Mouse (Mus musculus) brain, embryonic 14.5 days (tissue): ENCODE data around the gene Zfp408.

Experiments used
- CTCF ChIP-seq: fragments of 200-500 bp; IDR thresholded peaks from 2 replicates; pipeline ENCODE4 v1.5.1; 2012; ENCODE audit warnings: inconsistent platforms, mild to moderate bottlenecking, moderate library complexity, borderline replicate concordance; ENCODE audit not compliant: insufficient read depth, insufficient read length; ENCODE audit errors: extremely low read depth
- POLR2A ChIP-seq: fragments of 200-500 bp; IDR thresholded peaks from 2 replicates; pipeline ENCODE4 v1.6.1; 2012; ENCODE audit warnings: mild to moderate bottlenecking, inconsistent platforms, borderline replicate concordance; ENCODE audit not compliant: poor library complexity, insufficient read depth, insufficient read length, severe bottlenecking; ENCODE audit errors: extremely low read depth

DNA sequence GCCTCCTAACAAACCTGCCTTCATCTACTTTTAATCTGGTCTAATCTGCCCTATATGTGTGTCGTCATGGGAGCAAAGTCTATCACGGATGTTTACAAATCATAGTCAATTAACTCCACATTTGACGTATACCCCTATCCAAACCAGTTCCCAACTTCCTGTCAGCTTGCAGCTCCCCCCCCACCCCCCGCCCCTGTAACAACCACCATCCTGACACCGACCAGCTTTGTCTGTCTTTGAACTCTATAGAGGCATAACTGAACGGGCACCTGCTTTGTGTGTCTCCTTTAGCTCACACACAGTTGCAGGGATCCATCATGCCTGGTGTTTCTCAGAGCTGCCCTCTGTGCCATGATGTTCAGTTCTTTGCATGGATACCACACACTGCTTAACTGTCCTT lies 10.7 kb downstream of the Zfp408 start:
- TF ChIP-seq CTCF (no peak), POLR2A (no peak)
